Mouse (Mus musculus) heart, embryonic 12.5 days (tissue): ENCODE results near the gene Kat2b. TPM values are rescaled to one million over a fixed set of nuclear protein-coding genes. Genes with fewer than 3 reads are reported as not detected.
"Not testable (repeated sequence)": the region's sequence is repeated elsewhere in the genome, so short reads cannot be mapped to it uniquely, and the experiment has no call there.

Source experiments
- ATAC-seq: fragments of 200-750 bp; cut with Nextera tagmentation; 2 replicates; pipeline ENCODE4 v1.8.0; 2017; ENCODE audit warnings: moderate TSS enrichment, moderate library complexity; ENCODE audit not compliant: insufficient number of reproducible peaks, low FRiP score
- H3K27ac ChIP-seq: fragments of 300-500 bp; sonication (generic); 2 replicates; pipeline ENCODE4 v1.5.1; 2016; ENCODE audit warnings: mild to moderate bottlenecking, moderate library complexity; ENCODE audit not compliant: poor library complexity, severe bottlenecking
- H3K27me3 ChIP-seq: fragments of 300-500 bp; sonication (generic); replicated peaks from 2 replicates; pipeline ENCODE4 v1.6.1; 2016; ENCODE audit warnings: mild to moderate bottlenecking, moderate library complexity
- H3K36me3 ChIP-seq: fragments of 300-500 bp; sonication (generic); 2 replicates; pipeline ENCODE4 v1.6.1; 2016; ENCODE audit warnings: mild to moderate bottlenecking, moderate library complexity
- H3K4me1 ChIP-seq: fragments of 300-500 bp; sonication (generic); replicated peaks from 2 replicates; pipeline ENCODE4 v1.6.1; 2016; ENCODE audit warnings: mild to moderate bottlenecking
- H3K4me2 ChIP-seq: fragments of 300-500 bp; sonication (generic); 2 replicates; pipeline ENCODE4 v1.6.1; 2016; ENCODE audit warnings: mild to moderate bottlenecking, moderate library complexity
- H3K4me3 ChIP-seq: fragments of 300-500 bp; sonication (generic); 2 replicates; pipeline ENCODE4 v1.5.1; 2016; ENCODE audit warnings: mild to moderate bottlenecking
- H3K9ac ChIP-seq: fragments of 300-500 bp; sonication (generic); 2 replicates; pipeline ENCODE4 v1.6.1; 2016; ENCODE audit warnings: mild to moderate bottlenecking, moderate library complexity
- H3K9me3 ChIP-seq: fragments of 300-500 bp; sonication (generic); replicated peaks from 2 replicates; pipeline ENCODE4 v1.6.1; 2016; ENCODE audit warnings: mild to moderate bottlenecking, moderate library complexity
- WGBS: fragments of 180-500 bp; shearing (Covaris S2); methylation state at CpG from one replicate; pipeline ENCODE4 v1.1.7; 2016; 5-methylcytosine and 5-hydroxymethylcytosine counted together
- polyA plus RNA-seq: library from polyadenylated mRNA; unstranded; fragments of >200 nt; fragmentation: Nextera tagmentation; extraction: Ambion mirVana; gene quantifications from 2 replicates; pipeline ENCODE4 v1.2.1, GENCODE M21; 2016

The Kat2b gene
- polyA plus RNA-seq, 1 experiment from 2014 or later = 14.0 TPM

DNA sequence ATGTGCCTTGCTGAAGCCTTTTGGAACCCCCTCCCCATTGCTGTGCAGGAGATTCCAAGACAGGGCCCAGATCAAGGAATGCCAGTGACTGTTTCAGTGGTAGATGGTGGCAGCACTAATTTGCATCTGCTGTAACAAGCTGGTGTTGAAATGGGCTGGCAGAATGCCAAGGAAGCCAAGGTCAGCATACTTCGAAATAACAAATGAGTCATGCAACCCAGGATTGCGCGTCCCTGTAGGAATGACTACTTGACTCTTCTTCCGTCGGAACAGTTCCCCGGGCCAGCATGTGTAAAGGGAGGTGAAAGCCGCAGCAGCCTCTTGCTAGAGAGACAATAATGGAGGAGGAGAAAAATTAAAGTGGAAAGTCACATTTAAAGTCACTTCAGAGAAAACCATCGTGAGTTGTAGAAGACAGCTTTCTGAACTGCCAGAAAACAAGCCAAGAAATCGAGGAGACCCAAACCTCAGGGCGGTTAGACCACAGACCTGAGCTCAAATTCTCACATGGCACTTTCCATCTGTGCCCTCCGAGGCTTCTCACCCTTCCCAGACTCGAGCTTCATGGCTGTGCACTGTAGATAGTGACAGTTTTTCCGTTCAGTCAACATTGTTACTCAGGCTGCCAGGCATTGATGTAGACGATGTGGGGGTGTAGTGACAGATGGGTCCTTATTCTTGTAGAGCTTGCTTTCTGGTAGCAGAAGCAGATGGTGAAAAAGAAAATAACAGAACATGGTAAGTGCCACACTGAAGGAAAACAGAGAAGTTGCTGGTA, 20.6 kb downstream of the Kat2b start:
- peak; percentile 86 for ATAC-seq
- H3K36me3 ChIP-seq = peaks cover 5% of the 10 kb centered on the region; the same call in 1 of the 2 replicates
- H3K27me3 ChIP-seq = no peaks in the 10 kb centered on the region
- no peaks in the 10 kb centered on the region for H3K9me3 ChIP-seq
- peak overlapping the region; percentile 58 for H3K4me2 ChIP-seq
- peak overlapping the region; percentile 94 for H3K27ac ChIP-seq
- 18% methylated on average over 14 of the region's 14 CpGs for WGBS
- H3K4me1 ChIP-seq = peaks cover 42% of the 10 kb centered on the region
- H3K4me3 ChIP-seq = 0 out of 2 replicates have a peak overlapping the region, but pooled peaks have one; percentile 3
- peak overlapping the region; percentile 38 for H3K9ac ChIP-seq

- H3K36me3 ChIP-seq = no peaks in the 10 kb centered on the region
- peak overlapping the region; percentile 38; the same call in 1 of the 2 replicates for H3K9ac ChIP-seq
- peaks cover 35% of the 10 kb centered on the region for H3K4me1 ChIP-seq
- no peaks in the 10 kb centered on the region for H3K27me3 ChIP-seq
- H3K27ac ChIP-seq = peak overlapping the region; percentile 94
- 81% methylated on average over 9 of the region's 9 CpGs for whole genome bisulfite sequencing
- peak overlapping the region; percentile 58; the same call in 1 of the 2 replicates for H3K4me2 ChIP-seq
- ATAC-seq = no peak
- no peak overlapping the region for H3K4me3 ChIP-seq
- no peaks in the 10 kb centered on the region for H3K9me3 ChIP-seq
These were observed 21.6 kb downstream of the Kat2b start for GRCm38 (mm10) chr17:53588097-53588855.

GRCm38 (mm10) chr17:53590110-53590509, 23.4 kb downstream of the Kat2b start:
- Histone ChIP-seq H3K4me2 (no peak overlapping the region), H3K27me3 (no peaks in the 10 kb centered on the region), H3K4me1 (peaks cover 36% of the 10 kb centered on the region), H3K27ac (no peak overlapping the region), H3K4me3 (no peak overlapping the region), H3K9ac (no peak overlapping the region), H3K9me3 (no peaks in the 10 kb centered on the region), H3K36me3 (no peaks in the 10 kb centered on the region)
- ATAC-seq = no peak
- WGBS = 84% methylated on average over 6 of the region's 6 CpGs

GRCm38 (mm10) chr17:53591910-53592309, 25.2 kb downstream of the Kat2b start:
- no peak for ATAC-seq
- H3K9ac ChIP-seq = no peak overlapping the region
- H3K4me3 ChIP-seq = no peak overlapping the region
- peaks cover 40% of the 10 kb centered on the region for H3K4me1 ChIP-seq
- H3K27me3 ChIP-seq = no peaks in the 10 kb centered on the region
- WGBS = 87% methylated on average over 5 of the region's 5 CpGs
- no peak overlapping the region for H3K4me2 ChIP-seq
- no peak overlapping the region for H3K27ac ChIP-seq
- no peaks in the 10 kb centered on the region for H3K9me3 ChIP-seq
- H3K36me3 ChIP-seq = no peaks in the 10 kb centered on the region

DNA sequence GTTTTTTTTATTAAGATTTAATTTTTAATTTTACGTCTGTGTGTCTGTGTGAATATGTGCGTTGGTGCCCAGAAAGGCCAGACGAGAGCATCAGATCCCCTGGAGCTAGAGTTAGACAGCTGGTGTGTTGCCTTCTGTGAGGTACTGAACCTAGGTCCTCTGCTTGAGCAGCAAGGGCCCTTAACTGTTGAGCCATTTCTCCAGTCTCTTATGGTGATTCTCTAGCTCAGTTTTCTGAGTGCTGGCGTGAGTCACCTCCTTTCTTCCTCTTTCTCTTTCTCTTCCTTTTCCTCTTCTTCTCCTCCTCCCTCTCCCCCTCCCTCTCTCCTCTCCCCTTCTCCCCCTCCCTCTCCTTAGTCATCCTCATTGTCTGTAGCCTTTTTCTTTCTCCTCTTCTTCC, 27.9 kb downstream of the Kat2b start:
- no peaks in the 10 kb centered on the region for H3K27me3 ChIP-seq
- no peak overlapping the region for H3K4me2 ChIP-seq
- peaks cover 29% of the 10 kb centered on the region for H3K4me1 ChIP-seq
- H3K9ac ChIP-seq = no peak overlapping the region
- WGBS = 82% methylated on average over 4 of the region's 4 CpGs
- no peak overlapping the region for H3K27ac ChIP-seq
- H3K36me3 ChIP-seq = no peaks in the 10 kb centered on the region
- ATAC-seq = no peak
- H3K9me3 ChIP-seq = no peaks in the 10 kb centered on the region
- H3K4me3 ChIP-seq = no peak overlapping the region

DNA sequence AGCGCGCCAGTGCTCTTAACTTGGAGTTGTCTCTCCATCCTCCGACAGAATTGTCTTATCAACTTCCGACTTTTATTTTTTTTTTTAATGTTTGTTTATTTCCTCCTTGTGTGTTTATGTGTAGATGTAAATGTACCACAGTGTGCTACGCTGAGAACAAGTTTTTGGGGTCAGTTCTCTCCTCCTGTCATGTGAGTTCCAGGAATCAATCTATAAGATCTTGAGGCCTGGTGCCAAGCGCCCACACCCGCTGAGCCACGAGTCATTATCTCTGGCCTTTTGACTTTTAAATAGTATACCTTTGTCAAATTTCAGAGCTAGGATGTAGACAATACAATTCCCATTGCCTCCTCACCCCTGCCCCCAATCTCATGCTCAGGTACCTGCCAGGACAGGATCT, 28.9 kb downstream of the Kat2b start:
- ATAC-seq = no peak
- H3K4me3 ChIP-seq = no peak overlapping the region
- no peaks in the 10 kb centered on the region for H3K36me3 ChIP-seq
- H3K9ac ChIP-seq = no peak overlapping the region
- peak overlapping the region; percentile 77; the same call in 1 of the 2 replicates for H3K27ac ChIP-seq
- peaks cover 29% of the 10 kb centered on the region for H3K4me1 ChIP-seq
- WGBS = 79% methylated on average over 8 of the region's 8 CpGs
- H3K27me3 ChIP-seq = no peaks in the 10 kb centered on the region
- no peak overlapping the region for H3K4me2 ChIP-seq
- no peaks in the 10 kb centered on the region for H3K9me3 ChIP-seq

DNA sequence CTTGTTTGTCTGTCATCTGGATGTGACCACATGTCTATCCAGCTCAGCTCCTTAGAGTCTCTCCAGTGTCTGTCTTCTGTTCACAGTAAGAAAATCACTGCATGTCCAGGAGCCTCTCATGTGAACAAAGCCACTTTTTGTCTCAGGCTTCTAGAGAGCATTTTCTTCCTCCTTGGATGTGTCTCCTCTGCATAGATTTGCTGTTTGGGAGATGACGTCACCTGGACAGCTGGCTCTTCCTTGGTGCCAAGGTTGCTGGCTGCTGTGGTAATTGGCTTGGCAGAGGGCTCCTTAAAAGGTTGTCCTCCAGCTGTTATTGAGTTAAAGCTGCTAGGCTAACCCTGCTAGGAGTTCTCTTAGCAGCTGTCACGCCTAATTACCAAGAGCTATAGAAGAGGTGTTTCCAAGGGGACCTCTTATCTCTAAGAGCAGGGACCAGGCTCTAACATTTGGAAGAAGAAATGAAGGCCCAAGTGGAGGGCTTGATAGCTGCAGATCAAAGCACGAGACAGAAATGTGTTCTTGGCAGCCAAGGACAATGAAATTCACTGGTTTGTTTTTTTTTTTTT, 29.7 kb downstream of the Kat2b start:
- ATAC-seq = peak; percentile 63

DNA sequence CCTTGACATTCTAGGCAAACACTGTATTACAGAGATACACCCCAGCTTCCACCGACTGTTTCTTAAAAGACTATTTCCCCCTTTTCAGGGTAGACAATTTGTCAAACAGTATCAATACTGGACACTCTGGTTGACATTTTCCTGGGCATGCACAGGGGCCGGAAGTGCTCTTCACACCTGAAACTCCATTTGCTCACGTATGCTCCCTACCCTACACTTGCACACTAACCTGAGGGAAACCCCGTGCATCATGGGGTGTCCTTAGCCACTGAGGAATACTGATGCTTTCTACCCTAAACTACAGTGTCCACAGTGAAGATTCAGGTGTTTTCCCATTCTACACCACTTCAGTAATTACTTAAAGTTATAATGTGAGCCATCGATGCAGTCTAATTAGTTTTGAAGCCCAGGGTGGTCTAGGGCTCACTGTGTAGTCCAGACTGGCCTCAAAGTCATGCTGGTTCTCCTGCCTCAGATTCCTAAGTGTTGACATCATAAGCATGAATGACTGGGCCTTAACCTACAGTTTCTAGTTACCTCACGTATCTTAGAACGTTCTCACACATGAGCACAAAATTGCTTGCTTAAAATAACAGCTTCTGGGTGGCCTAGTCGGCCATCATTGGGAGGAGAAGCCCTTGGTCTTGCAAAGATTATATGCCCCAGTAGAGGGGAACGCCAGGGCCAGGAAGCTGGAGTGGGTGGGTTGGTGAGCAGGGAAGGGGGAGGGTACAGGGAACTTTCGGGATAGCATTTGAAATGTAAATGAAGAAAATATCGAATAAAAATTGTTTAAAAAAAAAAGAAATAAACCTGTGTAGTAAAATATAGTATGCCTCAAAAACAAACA, 30.5 kb downstream of the Kat2b start:
- Histone ChIP-seq H3K9me3 (no peaks in the 10 kb centered on the region), H3K36me3 (no peaks in the 10 kb centered on the region), H3K27ac (peak overlapping the region; percentile 77; the same call in 1 of the 2 replicates), H3K27me3 (no peaks in the 10 kb centered on the region), H3K9ac (no peak overlapping the region), H3K4me2 (no peak overlapping the region), H3K4me3 (no peak overlapping the region), H3K4me1 (peaks cover 34% of the 10 kb centered on the region)
- WGBS = 57% methylated on average over 11 of the region's 11 CpGs
- no peak for ATAC-seq

More for the DNA sequence above, 29.7 kb downstream of the Kat2b start:
- no peak overlapping the region for H3K4me3 ChIP-seq
- WGBS = 21% methylated on average over 3 of the region's 3 CpGs
- H3K36me3 ChIP-seq = no peaks in the 10 kb centered on the region
- H3K4me2 ChIP-seq = no peak overlapping the region
- no peaks in the 10 kb centered on the region for H3K9me3 ChIP-seq
- H3K9ac ChIP-seq = no peak overlapping the region
- no peaks in the 10 kb centered on the region for H3K27me3 ChIP-seq
- peaks cover 32% of the 10 kb centered on the region for H3K4me1 ChIP-seq
- H3K27ac ChIP-seq = peak overlapping the region; percentile 77

DNA sequence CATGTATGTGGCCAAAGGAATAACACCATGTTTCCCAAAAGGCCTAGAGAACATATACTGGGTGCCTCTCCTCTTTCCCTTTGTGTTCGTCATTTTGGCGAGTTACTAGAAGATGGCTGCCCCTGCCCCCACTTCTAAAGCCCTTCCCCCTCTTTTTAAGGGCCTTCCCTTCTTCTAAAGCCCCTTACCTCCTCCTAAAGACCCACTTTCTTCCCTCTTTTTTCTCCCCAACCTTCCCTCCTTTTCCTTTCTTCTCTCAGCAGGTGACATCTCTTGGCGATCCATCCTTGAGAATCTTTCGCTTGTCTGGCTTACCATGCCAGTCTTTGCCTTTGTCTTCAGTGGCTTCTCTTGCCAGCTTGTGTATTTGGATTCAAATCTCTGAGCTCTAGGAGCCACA, 31.9 kb downstream of the Kat2b start:
- no peak overlapping the region for H3K27ac ChIP-seq
- H3K9ac ChIP-seq = no peak overlapping the region
- no peaks in the 10 kb centered on the region for H3K36me3 ChIP-seq
- H3K4me2 ChIP-seq = no peak overlapping the region
- WGBS = 86% methylated on average over 4 of the region's 4 CpGs
- no peak for ATAC-seq
- H3K4me1 ChIP-seq = peaks cover 31% of the 10 kb centered on the region
- H3K27me3 ChIP-seq = no peaks in the 10 kb centered on the region
- H3K4me3 ChIP-seq = no peak overlapping the region
- H3K9me3 ChIP-seq = no peaks in the 10 kb centered on the region

- not testable (repeated sequence) for H3K4me1 ChIP-seq, H3K27me3 ChIP-seq, H3K9ac ChIP-seq, H3K36me3 ChIP-seq, ATAC-seq, H3K27ac ChIP-seq, H3K4me3 ChIP-seq, H3K4me2 ChIP-seq, H3K9me3 ChIP-seq
- WGBS = no CpG with 5 or more reads among the region's 7 CpGs
These were observed 36.6 kb downstream of the Kat2b start for GRCm38 (mm10) chr17:53603236-53603635.
